ENCODE assay signal across 13 mouse cellular contexts in genomic region chr16:97098508-97098907, GRCm38 (mm10).
DNase-seq lines count a peak whose midpoint lies in the region; ATAC-seq lines count a peak whose summit lies in the region.
"Had no signal": no experiment of that assay in that cellular context is flagged by ENCODE, and none has a peak within 500 bp of the region (broad histone marks: within the 10 kb centered on the region; RNA-seq: fewer than 3 reads in every experiment).

No protein-coding gene starts in this region.

- H3K9me3 ChIP-seq in midbrain, embryonic 11.5 days (ENCODE audit: control insufficient read depth, low read length), result no peaks in the 10 kb centered on the region
- no peaks in the 10 kb centered on the region for H3K9me3 ChIP-seq in midbrain, embryonic 10.5 days (replicated peaks)
- no peaks in the 10 kb centered on the region for H3K9me3 ChIP-seq in forebrain, embryonic 14.5 days (replicated peaks; ENCODE audit: control insufficient read depth, low read length)
- H3K9me3 ChIP-seq in limb, embryonic 10.5 days (replicated peaks), result no peaks in the 10 kb centered on the region
- no peaks in the 10 kb centered on the region for H3K9me3 ChIP-seq in liver, embryonic 12.5 days (replicated peaks)

- H3K4me1 ChIP-seq in midbrain, embryonic 11.5 days (ENCODE audit: control insufficient read depth, insufficient read depth, low read length), result no peaks in the 10 kb centered on the region
- peaks cover 8% of the 10 kb centered on the region; the same call in 1 of the 2 replicates for H3K4me1 ChIP-seq in midbrain, embryonic 10.5 days
- peaks cover 16% of the 10 kb centered on the region for H3K4me1 ChIP-seq in forebrain, embryonic 14.5 days (ENCODE audit: control insufficient read depth, insufficient read depth, low read length)
- H3K4me1 ChIP-seq in limb, embryonic 10.5 days, result peaks cover 15% of the 10 kb centered on the region
- H3K4me1 ChIP-seq in liver, embryonic 12.5 days, result no peaks in the 10 kb centered on the region

- no peaks in the 10 kb centered on the region for H3K27me3 ChIP-seq in midbrain, embryonic 11.5 days (ENCODE audit: control insufficient read depth, insufficient read depth, low read length)
- no peaks in the 10 kb centered on the region for H3K27me3 ChIP-seq in midbrain, embryonic 10.5 days (ENCODE audit: low read depth, poor library complexity, severe bottlenecking)
- H3K27me3 ChIP-seq in forebrain, embryonic 14.5 days (replicated peaks; ENCODE audit: control insufficient read depth, insufficient read depth, low read length), result no peaks in the 10 kb centered on the region
- peaks cover 36% of the 10 kb centered on the region; the same call in 1 of the 2 replicates for H3K27me3 ChIP-seq in limb, embryonic 10.5 days (ENCODE audit: low read depth, poor library complexity, severe bottlenecking)
- H3K27me3 ChIP-seq in liver, embryonic 12.5 days (replicated peaks), result no peaks in the 10 kb centered on the region

- no peaks in the 10 kb centered on the region for H3K36me3 ChIP-seq in midbrain, embryonic 11.5 days (ENCODE audit: control insufficient read depth, insufficient read depth, low read length)
- H3K36me3 ChIP-seq in midbrain, embryonic 10.5 days, result no peaks in the 10 kb centered on the region
- H3K36me3 ChIP-seq in forebrain, embryonic 14.5 days (ENCODE audit: control insufficient read depth, insufficient read depth, low read length), result no peaks in the 10 kb centered on the region
- no peaks in the 10 kb centered on the region for H3K36me3 ChIP-seq in limb, embryonic 10.5 days
- no peaks in the 10 kb centered on the region for H3K36me3 ChIP-seq in liver, embryonic 12.5 days

- peak; percentile 48; the same call in 1 of the 2 replicates for ATAC-seq in midbrain, embryonic 11.5 days (ENCODE audit: low FRiP score)
- peak; percentile 88; the same call in 1 of the 2 replicates for ATAC-seq in forebrain, embryonic 14.5 days
- ATAC-seq in cerebellum, adult (ENCODE audit: insufficient number of reproducible peaks, low FRiP score, low TSS enrichment), result no peak
- no peak for ATAC-seq in liver, embryonic 12.5 days
- ATAC-seq: inflammation-experienced regulatory T-cells, adult 6 months had no signal

- H3K4me3 ChIP-seq in midbrain, embryonic 11.5 days (ENCODE audit: low read depth, low read length), result no peak overlapping the region
- no peak overlapping the region for H3K4me3 ChIP-seq in midbrain, embryonic 10.5 days
- no peak overlapping the region for H3K4me3 ChIP-seq in forebrain, embryonic 14.5 days (ENCODE audit: low read depth, low read length)
- H3K4me3 ChIP-seq in limb, embryonic 10.5 days, result no peak overlapping the region
- no peak overlapping the region for H3K4me3 ChIP-seq in liver, embryonic 12.5 days
- H3K4me3 ChIP-seq: myocyte had no signal

- 73% methylated on average over 5 of the region's 5 CpGs for WGBS in midbrain, embryonic 11.5 days
- WGBS in midbrain, embryonic 10.5 days, result 83% methylated on average over 5 of the region's 5 CpGs
- 18% methylated on average over 5 of the region's 5 CpGs for WGBS in forebrain, embryonic 14.5 days
- WGBS in limb, embryonic 10.5 days, result 19% methylated on average over 5 of the region's 5 CpGs
- 72% methylated on average over 5 of the region's 5 CpGs for WGBS in liver, embryonic 12.5 days (ENCODE audit: insufficient replicate concordance)

- no peak overlapping the region for H3K9ac ChIP-seq in midbrain, embryonic 11.5 days (ENCODE audit: low read length)
- no peak overlapping the region for H3K9ac ChIP-seq in forebrain, embryonic 14.5 days (ENCODE audit: low read length)
- H3K9ac ChIP-seq in liver, embryonic 12.5 days, result no peak overlapping the region

- no peak overlapping the region for H3K4me2 ChIP-seq in midbrain, embryonic 11.5 days
- H3K4me2 ChIP-seq in forebrain, embryonic 14.5 days (ENCODE audit: low read length), result no peak overlapping the region
- no peak overlapping the region for H3K4me2 ChIP-seq in liver, embryonic 12.5 days

- DNase-seq in midbrain, embryonic 11.5 days (ENCODE audit: low spot score, missing footprints), result no peak
- DNase-seq in midbrain, embryonic 10.5 days (ENCODE audit: low spot score), result no peak
- peak; percentile 84 for DNase-seq in forebrain, embryonic 14.5 days (ENCODE audit: low spot score)
- peak; percentile 36 for DNase-seq in limb, embryonic 10.5 days (ENCODE audit: low spot score)
- peak; percentile 63 for DNase-seq in retina, postnatal 1 day
- no peak for DNase-seq in ovary, postnatal 10 days (ENCODE audit: low spot score)
- DNase-seq: heart, adult 11 months; lung, adult 18-20 months; thymus, adult 18-20 months had no signal

- no peak overlapping the region for H3K27ac ChIP-seq in midbrain, embryonic 11.5 days (ENCODE audit: low read depth, low read length)
- H3K27ac ChIP-seq in midbrain, embryonic 10.5 days (replicated peaks), result no peak overlapping the region
- H3K27ac ChIP-seq in forebrain, embryonic 14.5 days (ENCODE audit: low read depth, low read length), result peak overlapping the region; percentile 48; the same call in 1 of the 2 replicates
- H3K27ac ChIP-seq in limb, embryonic 10.5 days, result no peak overlapping the region
- H3K27ac ChIP-seq in liver, embryonic 12.5 days, result no peak overlapping the region

Comparison
In these comparisons a context has a peak if more than half of its experiments do, and no peak if none do; other contexts are left out.
1. ATAC-seq: peak in midbrain, embryonic 11.5 days (single experiment) and forebrain, embryonic 14.5 days (single experiment); none in cerebellum, adult (single experiment) and liver, embryonic 12.5 days (single experiment).
2. DNase-seq: peak in forebrain, embryonic 14.5 days (single experiment), limb, embryonic 10.5 days (single experiment) and retina, postnatal 1 day (single experiment); none in midbrain, embryonic 11.5 days (single experiment), midbrain, embryonic 10.5 days (single experiment) and ovary, postnatal 10 days (single experiment).